Mouse (Mus musculus) lung, adult 2 months (tissue): ENCODE data around the gene Prr5.

ENCODE experiments used
- CTCF ChIP-seq: fragments of 200-500 bp; IDR thresholded peaks from 2 replicates; pipeline ENCODE4 v1.5.1; 2011; ENCODE audit warnings: mild to moderate bottlenecking, low read length, control low read depth; ENCODE audit not compliant: insufficient read depth
- POLR2A ChIP-seq: fragments of 200-500 bp; IDR thresholded peaks from 2 replicates; pipeline ENCODE4 v1.6.1; 2011; ENCODE audit warnings: low read depth, mild to moderate bottlenecking, control low read depth, low read length, borderline replicate concordance; ENCODE audit errors: extremely low read depth

GRCm38 (mm10) chr15:84738246-84738645 lies 68.8 kb downstream of the Prr5 start:
- no peak for TF ChIP-seq CTCF
- no peak for TF ChIP-seq POLR2A
